Mouse (Mus musculus) liver, postnatal 0 days (tissue): ENCODE data around the gene Gimap4. TPM values are rescaled to one million over a fixed set of nuclear protein-coding genes. Genes with fewer than 3 reads are reported as not detected.

Experiments
- ATAC-seq: fragments of 200-750 bp; cut with Nextera tagmentation; 2 replicates; pipeline ENCODE4 v1.8.0; 2017; ENCODE audit warnings: mild to moderate bottlenecking, moderate library complexity
- DNase-seq: peaks from one replicate; pipeline ENCODE4 v3.0.0-alpha.2; 2016
- H3K27ac ChIP-seq: fragments of 300-500 bp; sonication (generic); 2 replicates; pipeline ENCODE4 v1.5.1; 2014; ENCODE audit warnings: antibody characterized with exemption, moderate library complexity, mild to moderate bottlenecking, low read depth
- H3K27me3 ChIP-seq: fragments of 300-500 bp; sonication (generic); 2 replicates; pipeline ENCODE4 v1.6.1; 2014; ENCODE audit warnings: low read length, control low read depth, mixed read lengths; ENCODE audit not compliant: insufficient read depth
- H3K36me3 ChIP-seq: fragments of 300-500 bp; sonication (generic); replicated peaks from 2 replicates; pipeline ENCODE4 v1.6.1; 2014; ENCODE audit warnings: mild to moderate bottlenecking, control low read depth, low read length, moderate library complexity, mixed read lengths; ENCODE audit not compliant: insufficient read depth
- H3K4me1 ChIP-seq: fragments of 300-500 bp; sonication (generic); 2 replicates; pipeline ENCODE4 v1.6.1; 2014; ENCODE audit warnings: antibody characterized with exemption, mild to moderate bottlenecking, control low read depth; ENCODE audit not compliant: insufficient read depth
- H3K4me2 ChIP-seq: fragments of 300-500 bp; sonication (generic); 2 replicates; pipeline ENCODE4 v1.6.1; 2014; ENCODE audit warnings: low read depth, mild to moderate bottlenecking, low read length, moderate library complexity, mixed read lengths
- H3K4me3 ChIP-seq: fragments of 300-500 bp; sonication (generic); 2 replicates; pipeline ENCODE4 v1.5.1; 2014; ENCODE audit warnings: low read depth, low read length
- H3K9ac ChIP-seq: fragments of 300-500 bp; sonication (generic); replicated peaks from 2 replicates; pipeline ENCODE4 v1.6.1; 2014; ENCODE audit warnings: mild to moderate bottlenecking, moderate library complexity
- H3K9me3 ChIP-seq: fragments of 300-500 bp; sonication (generic); 2 replicates; pipeline ENCODE4 v1.6.1; 2016; ENCODE audit warnings: mild to moderate bottlenecking, control low read depth, low read length, mixed read lengths
- CTCF ChIP-seq: sonication (generic); IDR thresholded peaks from 2 replicates; pipeline ENCODE4 v1.5.1; 2016; ENCODE audit warnings: antibody characterized with exemption, low read depth
- EP300 ChIP-seq: IDR thresholded peaks from 2 replicates; pipeline ENCODE4 v1.6.1; 2016; ENCODE audit warnings: antibody characterized with exemption, low read depth, mild to moderate bottlenecking
- WGBS: fragments of 180-500 bp; shearing (Covaris S2); extraction: QIAGEN DNeasy Blood & Tissue Kit; methylation state at CpG from one replicate; pipeline ENCODE4 v1.1.7; 2014; ENCODE audit not compliant: insufficient replicate concordance; 5-methylcytosine and 5-hydroxymethylcytosine counted together
- polyA plus RNA-seq: library from polyadenylated mRNA; unstranded; fragments of >200 nt; fragmentation: Nextera tagmentation; extraction: Ambion mirVana; gene quantifications from 2 replicates; pipeline ENCODE4 v1.2.1, GENCODE M21; 2015

Gimap4 gene
- polyA plus RNA-seq, 1 experiment from 2014 or later, result 14.5 TPM

GRCm38 (mm10) chr6:48702601-48703000, 18.3 kb downstream of the Gimap4 start:
- Histone ChIP-seq H3K9ac (no peak overlapping the region), H3K36me3 (0 out of 2 replicates have a peak, but pooled peaks cover 2% of the 10 kb centered on the region), H3K27ac (no peak overlapping the region), H3K27me3 (no peaks in the 10 kb centered on the region), H3K4me2 (no peak overlapping the region), H3K4me1 (peaks cover 14% of the 10 kb centered on the region), H3K9me3 (no peaks in the 10 kb centered on the region), H3K4me3 (no peak overlapping the region)
- WGBS, result 74% methylated on average over 5 of the region's 5 CpGs
- ATAC-seq (no peak), DNase-seq (no peak)
- TF ChIP-seq CTCF, result peak; percentile 26; the same call in 1 of the 2 replicates
- no peak for TF ChIP-seq EP300

GRCm38 (mm10) chr6:48704146-48704545, 19.8 kb downstream of the Gimap4 start:
- TF ChIP-seq CTCF (no peak), EP300 (no peak)
- DNase-seq, result peak; percentile 2
- peaks cover 12% of the 10 kb centered on the region for H3K4me1 ChIP-seq
- no peak overlapping the region for H3K4me3 ChIP-seq
- H3K9ac ChIP-seq, result no peak overlapping the region
- no peaks in the 10 kb centered on the region for H3K9me3 ChIP-seq
- ATAC-seq, result no peak
- no peak overlapping the region for H3K27ac ChIP-seq
- H3K27me3 ChIP-seq, result no peaks in the 10 kb centered on the region
- 0 out of 2 replicates have a peak, but pooled peaks cover 2% of the 10 kb centered on the region for H3K36me3 ChIP-seq
- H3K4me2 ChIP-seq, result no peak overlapping the region

GRCm38 (mm10) chr6:48706130-48706529, 21.8 kb downstream of the Gimap4 start:
- Histone ChIP-seq H3K36me3 (0 out of 2 replicates have a peak, but pooled peaks cover 2% of the 10 kb centered on the region), H3K4me3 (peak overlapping the region; percentile 17; the same call in 1 of the 2 replicates), H3K9ac (no peak overlapping the region), H3K4me2 (peak overlapping the region; percentile 19), H3K27ac (peak overlapping the region; percentile 23; the same call in 1 of the 2 replicates), H3K9me3 (no peaks in the 10 kb centered on the region), H3K27me3 (no peaks in the 10 kb centered on the region), H3K4me1 (peaks cover 7% of the 10 kb centered on the region; the same call in 1 of the 2 replicates)
- ATAC-seq (no peak), DNase-seq (no peak)
- no peak for TF ChIP-seq CTCF
- TF ChIP-seq EP300, result no peak
- 37% methylated on average over 3 of the region's 3 CpGs for WGBS

- H3K4me1 ChIP-seq, result no peaks in the 10 kb centered on the region
- H3K4me3 ChIP-seq, result no peak within 1 kb of the TSS
- H3K4me2 ChIP-seq, result no peak within 1 kb of the TSS
- no peak within 1 kb of the TSS for H3K9ac ChIP-seq
- DNase-seq (no peak), ATAC-seq (no peak)
- H3K27me3 ChIP-seq, result no peaks in the 10 kb centered on the region
- TF ChIP-seq EP300 (no peak), CTCF (no peak)
- no peak within 1 kb of the TSS for H3K27ac ChIP-seq
- no peaks in the 10 kb centered on the region for H3K36me3 ChIP-seq
- 48% methylated on average over 2 of the region's 2 CpGs for WGBS
- no peaks in the 10 kb centered on the region for H3K9me3 ChIP-seq
Measured at GRCm38 (mm10) chr6:48718455-48718854, 34.1 kb downstream of the Gimap4 start, which contains the start of the genes Gm28053 and Gimap7. Gene Gm28053 (plus strand): TSS chr6:48718607. Gene Gimap7 (plus strand): TSS chr6:48718621.

GRCm38 (mm10) chr6:48720326-48720725, 36.0 kb downstream of the Gimap4 start:
- no peak for DNase-seq
- H3K27me3 ChIP-seq, result no peaks in the 10 kb centered on the region
- WGBS, result 81% methylated on average over 4 of the region's 4 CpGs

GRCm38 (mm10) chr6:48723468-48723867, 39.1 kb downstream of the Gimap4 start:
- no peak for DNase-seq
- Histone ChIP-seq H3K27ac (no peak overlapping the region), H3K4me2 (no peak overlapping the region), H3K36me3 (no peaks in the 10 kb centered on the region), H3K4me3 (no peak overlapping the region), H3K4me1 (no peaks in the 10 kb centered on the region), H3K27me3 (no peaks in the 10 kb centered on the region), H3K9me3 (no peaks in the 10 kb centered on the region), H3K9ac (no peak overlapping the region)
- TF ChIP-seq CTCF (no peak), EP300 (no peak)
- WGBS, result 62% methylated on average over 8 of the region's 8 CpGs
- no peak for ATAC-seq

More at GRCm38 (mm10) chr6:48720326-48720725, 36.0 kb downstream of the Gimap4 start:
- Histone ChIP-seq H3K27ac (no peak overlapping the region), H3K36me3 (no peaks in the 10 kb centered on the region), H3K4me1 (no peaks in the 10 kb centered on the region), H3K4me2 (no peak overlapping the region), H3K9me3 (no peaks in the 10 kb centered on the region), H3K4me3 (no peak overlapping the region), H3K9ac (no peak overlapping the region)
- ATAC-seq, result no peak
- TF ChIP-seq EP300 (no peak), CTCF (no peak)
